In the genomic region with DNA sequence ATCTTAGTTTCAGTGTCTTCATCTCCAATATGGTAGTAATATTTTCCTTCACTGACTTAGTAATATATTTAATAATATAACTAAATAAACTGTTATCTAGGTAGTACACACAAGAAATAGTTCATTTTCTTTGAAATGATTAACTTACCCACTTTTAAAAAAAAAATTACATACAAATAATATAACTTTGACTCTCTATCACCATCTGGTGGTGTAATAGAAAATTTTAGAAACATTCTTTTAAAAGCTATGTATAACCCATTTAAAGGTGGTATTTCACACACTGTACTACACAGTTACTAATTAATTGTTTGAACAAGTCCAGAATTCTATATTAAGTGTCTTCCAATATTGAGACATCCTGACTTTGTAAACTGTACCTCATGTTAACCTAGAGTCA, we compare ENCODE assay signal across 14 mouse cellular contexts. TPM values are rescaled to one million over a fixed set of nuclear protein-coding genes. Genes with fewer than 3 reads are reported as not detected.
DNase-seq lines count a peak whose midpoint lies in the region; ATAC-seq and TF ChIP-seq lines count a peak whose summit lies in the region.
"Had no signal": no experiment of that assay in that cellular context is flagged by ENCODE, and none has a peak within 500 bp of the region (broad histone marks: within the 10 kb centered on the region; RNA-seq: fewer than 3 reads in every experiment).

No protein-coding gene starts in this region.

- peak; percentile 29 for TF ChIP-seq CTCF in gastrocnemius, adult 2 months (IDR thresholded peaks at IDR 0.05)
- peak; percentile 19; the same call in 1 of the 2 replicates for TF ChIP-seq CTCF in lung, postnatal 0 days (IDR thresholded peaks at IDR 0.05)
- TF ChIP-seq CTCF in CH12.LX (conservative IDR thresholded peaks at IDR 0.05 in 1 of 2, IDR thresholded peaks at IDR 0.05 in 1 of 2; ENCODE audit: low read depth in 2 of 2, low read length in 2 of 2): peak in 1 of 2 experiments; percentile 66; a peak in 2 of 4 replicates

- no peak for ATAC-seq in lung, postnatal 0 days
- no peak for ATAC-seq in kidney, embryonic 14.5 days (ENCODE audit: low FRiP score, low TSS enrichment)

- no peaks in the 10 kb centered on the region for H3K4me1 ChIP-seq in lung, postnatal 0 days (ENCODE audit: insufficient read depth, low read depth, low read length)
- H3K4me1 ChIP-seq in CH12.LX (ENCODE audit: control insufficient read depth in 1 of 2, insufficient read depth in 2 of 2): peaks cover 0 to 22% of the 10 kb centered on the region in 2 experiments; a peak in 3 of 4 replicates
- H3K4me1 ChIP-seq in kidney, embryonic 14.5 days (ENCODE audit: control insufficient read depth, insufficient read depth, low read length): no peaks in the 10 kb centered on the region
- H3K4me1 ChIP-seq: hindbrain, embryonic 10.5 days had no signal

- TF ChIP-seq EP300 in lung, postnatal 0 days (IDR thresholded peaks at IDR 0.05): no peak
- no peak for TF ChIP-seq EP300 in CH12.LX (IDR thresholded peaks at IDR 0.05; ENCODE audit: low read length)

- intact Hi-C loops in gastrocnemius, adult 2 months (cut with DNase I): no loop called here
- intact Hi-C loops in gastrocnemius, postnatal 36 days (cut with DNase I): no loop called here

- TF ChIP-seq POLR2A in CH12.LX (IDR thresholded peaks at IDR 0.05; ENCODE audit: low read depth, low read length): no peak

- in situ Hi-C loops in CH12.LX (cut with MboI; ENCODE audit: low pct_ligation_motif_present, low pct_unique_long_range_greater_than_20kb, low sequenced_read_pairs): loop anchor here (25.0 kb wide), 1 partner anchor 393 kb away; a partner anchor contains a TSS

- H3K9me3 ChIP-seq in lung, postnatal 0 days (ENCODE audit: low read length): no peaks in the 10 kb centered on the region
- H3K9me3 ChIP-seq in CH12.LX (replicated peaks; ENCODE audit: low read length): no peaks in the 10 kb centered on the region
- no peaks in the 10 kb centered on the region for H3K9me3 ChIP-seq in kidney, embryonic 14.5 days (ENCODE audit: control insufficient read depth, low read length)
- H3K9me3 ChIP-seq: hindbrain, embryonic 10.5 days had no signal

- peak; percentile 81 for TF ChIP-seq RAD21 in CH12.LX (IDR thresholded peaks at IDR 0.05; ENCODE audit: low read depth, low read length)

- no peak overlapping the region for H3K4me3 ChIP-seq in gastrocnemius, adult 2 months
- no peak overlapping the region for H3K4me3 ChIP-seq in lung, postnatal 0 days (ENCODE audit: low read depth, low read length)
- no peak overlapping the region for H3K4me3 ChIP-seq in CH12.LX (replicated peaks in 1 of 3; ENCODE audit: low read depth in 2 of 3, low read length in 2 of 3, poor library complexity in 1 of 3)
- no peak overlapping the region for H3K4me3 ChIP-seq in kidney, embryonic 14.5 days (ENCODE audit: low read length)
- H3K4me3 ChIP-seq: hindbrain, embryonic 10.5 days had no signal

- no peaks in the 10 kb centered on the region for H3K79me2 ChIP-seq in CH12.LX (replicated peaks; ENCODE audit: control insufficient read depth, extremely low read depth, insufficient read depth, poor library complexity, severe bottlenecking)

- H3K9ac ChIP-seq in lung, postnatal 0 days (replicated peaks; ENCODE audit: low read depth): no peak overlapping the region
- no peak overlapping the region for H3K9ac ChIP-seq in CH12.LX (ENCODE audit: insufficient read depth, low read depth)
- no peak overlapping the region for H3K9ac ChIP-seq in kidney, embryonic 14.5 days (ENCODE audit: low read depth, low read length)

- no peaks in the 10 kb centered on the region for H3K36me3 ChIP-seq in lung, postnatal 0 days (ENCODE audit: insufficient read depth, low read length)
- no peaks in the 10 kb centered on the region for H3K36me3 ChIP-seq in CH12.LX (replicated peaks in 1 of 2; ENCODE audit: control insufficient read depth in 1 of 2, insufficient read depth in 1 of 2, low read length in 1 of 2)
- no peaks in the 10 kb centered on the region for H3K36me3 ChIP-seq in kidney, embryonic 14.5 days (ENCODE audit: control insufficient read depth, insufficient read depth, low read length)
- H3K36me3 ChIP-seq: hindbrain, embryonic 10.5 days had no signal

- dilution Hi-C loops in CH12.LX (cut with MboI; ENCODE audit: extremely low pct_ligation_motif_present, extremely low pct_unique_long_range_greater_than_20kb, low sequenced_read_pairs): no loop called here

- no peak overlapping the region for H3K4me2 ChIP-seq in lung, postnatal 0 days (replicated peaks; ENCODE audit: low read depth, low read length)
- no peak overlapping the region for H3K4me2 ChIP-seq in CH12.LX (ENCODE audit: insufficient read depth, low read depth, poor library complexity, severe bottlenecking)
- no peak overlapping the region for H3K4me2 ChIP-seq in kidney, embryonic 14.5 days (replicated peaks; ENCODE audit: low read depth, low read length)

- no peak for DNase-seq in gastrocnemius, adult 2 months
- no peak for DNase-seq in gastrocnemius, postnatal 36 days
- peak; percentile 37 for DNase-seq in lung, postnatal 0 days (ENCODE audit: low spot score)
- DNase-seq in lung, postnatal 36 days: no peak
- peak; percentile 44 for DNase-seq in CH12.LX (ENCODE audit: extremely low read depth)
- peak; percentile 70 for DNase-seq in naive thymus-derived CD4-positive, alpha-beta T cell, adult 2 months (ENCODE audit: low read depth)
- DNase-seq in adrenal gland, adult (ENCODE audit: inconsistent age in 2 of 2, low spot score in 1 of 2): no peak
- DNase-seq: cerebellum, postnatal 14 days; thymus, adult 18-20 months had no signal

- H3K27ac ChIP-seq in gastrocnemius, adult 2 months: no peak overlapping the region
- no peak overlapping the region for H3K27ac ChIP-seq in lung, postnatal 0 days (ENCODE audit: low read length)
- H3K27ac ChIP-seq in CH12.LX (ENCODE audit: insufficient read depth, low read depth): no peak overlapping the region
- H3K27ac ChIP-seq in kidney, embryonic 14.5 days (ENCODE audit: low read depth, low read length): no peak overlapping the region
- H3K27ac ChIP-seq: hindbrain, embryonic 10.5 days had no signal

- no peaks in the 10 kb centered on the region for H3K27me3 ChIP-seq in lung, postnatal 0 days (replicated peaks; ENCODE audit: insufficient read depth, low read length)
- H3K27me3 ChIP-seq in CH12.LX (replicated peaks): no peaks in the 10 kb centered on the region
- H3K27me3 ChIP-seq in kidney, embryonic 14.5 days (ENCODE audit: control insufficient read depth, insufficient read depth, low read length): no peaks in the 10 kb centered on the region

TF ChIP-seq in CH12.LX, 34 proteins besides CTCF, POLR2A, EP300 and RAD21:
- no peak for TF ChIP-seq E2F4 (IDR thresholded peaks at IDR 0.05; ENCODE audit: insufficient replicate concordance, low read depth, low read length)
- peak; percentile 74 for TF ChIP-seq SMC3 (IDR thresholded peaks at IDR 0.05; ENCODE audit: low read depth, low read length)
- peak; percentile 96 for TF ChIP-seq ZNF384 (IDR thresholded peaks at IDR 0.05; ENCODE audit: low read depth, low read length)
- TF ChIP-seq ZC3H11A (IDR thresholded peaks at IDR 0.05; ENCODE audit: low read depth, low read length): peak; percentile 71

RNA-seq across cellular contexts. Expression of a gene that starts 53.9 kb away (rescaled TPM):
- total RNA-seq in gastrocnemius, adult 2 months (2021): not detected
- not detected for total RNA-seq in gastrocnemius, postnatal 36 days (2021)
- not detected in 2 replicates for polyA plus RNA-seq in lung, postnatal 0 days (2015; fragmentation: Nextera tagmentation; extraction: Ambion mirVana)
- not detected in 2 replicates for total RNA-seq in CH12.LX (2012; rRNA removed)
- not detected in 2 replicates for total RNA-seq in CH12.LX (2014; rRNA removed)
- not detected in 2 replicates for polyA plus RNA-seq in CH12.LX (2012; ENCODE audit: insufficient read length, low read depth)
- polyA plus RNA-seq in kidney, embryonic 14.5 days (2014; fragmentation: Nextera tagmentation; extraction: Ambion mirVana): not detected in 2 replicates
- total RNA-seq: layer of hippocampus, postnatal 25 days had no signal
- polyA plus RNA-seq: hindbrain, embryonic 10.5 days; kidney, embryonic 16.5 days; limb, embryonic 14.5 days had no signal

Comparison
In these comparisons a context has a peak if more than half of its experiments do, and no peak if none do; other contexts are left out.
1. DNase-seq: peak in lung, postnatal 0 days (single experiment), CH12.LX (single experiment) and naive thymus-derived CD4-positive, alpha-beta T cell, adult 2 months (single experiment); none in gastrocnemius, adult 2 months (single experiment), gastrocnemius, postnatal 36 days (0 of 2), lung, postnatal 36 days (single experiment) and adrenal gland, adult (0 of 2).